Mouse (Mus musculus) brain, adult 2 months (tissue): ENCODE measurements around the gene Sgms2.

Source experiments
- DNase-seq: peaks from one replicate; pipeline ENCODE4 v3.0.0; 2011; ENCODE audit warnings: low read depth, low spot score

The Sgms2 gene

GRCm38 (mm10) chr3:131485388-131485787, 5.8 kb downstream of the Sgms2 start:
- no peak for DNase-seq

- no peak for DNase-seq
These were observed 7.6 kb downstream of the Sgms2 start for GRCm38 (mm10) chr3:131483650-131484049.

- DNase-seq = no peak
These were observed 9.1 kb downstream of the Sgms2 start for GRCm38 (mm10) chr3:131481976-131482712.

GRCm38 (mm10) chr3:131480659-131481058, 10.6 kb downstream of the Sgms2 start:
- DNase-seq = no peak

GRCm38 (mm10) chr3:131479415-131479814, 11.8 kb downstream of the Sgms2 start:
- no peak for DNase-seq

- no peak for DNase-seq
These were observed 15.2 kb downstream of the Sgms2 start for GRCm38 (mm10) chr3:131476002-131476401.

GRCm38 (mm10) chr3:131474526-131474925, 16.7 kb downstream of the Sgms2 start:
- DNase-seq = no peak

GRCm38 (mm10) chr3:131473496-131473895, 17.7 kb downstream of the Sgms2 start:
- peak; percentile 58 for DNase-seq

- peak; percentile 6 for DNase-seq
These were observed 19.4 kb downstream of the Sgms2 start for GRCm38 (mm10) chr3:131471836-131472235.

- DNase-seq = no peak
These were observed 19.8 kb downstream of the Sgms2 start for GRCm38 (mm10) chr3:131471435-131471834.

GRCm38 (mm10) chr3:131470837-131471236, 20.4 kb downstream of the Sgms2 start:
- DNase-seq = peak; percentile 29

- DNase-seq = no peak
These were observed 21.6 kb downstream of the Sgms2 start for GRCm38 (mm10) chr3:131469636-131470035.

GRCm38 (mm10) chr3:131466371-131466770, 24.8 kb downstream of the Sgms2 start:
- no peak for DNase-seq

GRCm38 (mm10) chr3:131465536-131466260, 25.5 kb downstream of the Sgms2 start:
- DNase-seq = no peak

- no peak for DNase-seq
These were observed 118.2 kb downstream of the Sgms2 start for GRCm38 (mm10) chr3:131372996-131373395.

- DNase-seq = no peak
These were observed 122.5 kb downstream of the Sgms2 start for GRCm38 (mm10) chr3:131368678-131369077.

GRCm38 (mm10) chr3:131367452-131367851, 123.8 kb downstream of the Sgms2 start:
- no peak for DNase-seq

GRCm38 (mm10) chr3:131364632-131365446, 126.4 kb downstream of the Sgms2 start:
- peak; percentile 20 for DNase-seq

- DNase-seq = no peak
These were observed 127.0 kb downstream of the Sgms2 start for GRCm38 (mm10) chr3:131364194-131364593.

GRCm38 (mm10) chr3:131363602-131364001, 127.6 kb downstream of the Sgms2 start:
- no peak for DNase-seq

GRCm38 (mm10) chr3:131361960-131362359, 129.3 kb downstream of the Sgms2 start:
- DNase-seq = no peak

- no peak for DNase-seq
These were observed 132.2 kb downstream of the Sgms2 start for GRCm38 (mm10) chr3:131359011-131359410.
